Mouse (Mus musculus) lung, embryonic 15.5 days (tissue): ENCODE measurements around the gene Ripply3. TPM values are rescaled to one million over a fixed set of nuclear protein-coding genes. Genes with fewer than 3 reads are reported as not detected.
"Not testable (repeated sequence)": the region's sequence is repeated elsewhere in the genome, so short reads cannot be mapped to it uniquely, and the experiment has no call there.

Experiments used
- ATAC-seq: fragments of 200-750 bp; cut with Nextera tagmentation; 2 replicates; pipeline ENCODE4 v1.8.0; 2017; ENCODE audit warnings: moderate number of reproducible peaks, borderline replicate concordance; ENCODE audit not compliant: low FRiP score, low TSS enrichment; ENCODE audit errors: extremely low read depth
- H3K27ac ChIP-seq: fragments of 300-500 bp; sonication (generic); 2 replicates; pipeline ENCODE4 v1.5.1; 2015; ENCODE audit warnings: moderate library complexity, mild to moderate bottlenecking, inconsistent platforms
- H3K27me3 ChIP-seq: fragments of 300-500 bp; sonication (generic); 2 replicates; pipeline ENCODE4 v1.6.1; 2015; ENCODE audit warnings: inconsistent platforms
- H3K36me3 ChIP-seq: fragments of 300-500 bp; sonication (generic); 2 replicates; pipeline ENCODE4 v1.6.1; 2015; ENCODE audit warnings: inconsistent platforms
- H3K4me1 ChIP-seq: fragments of 300-500 bp; sonication (generic); 2 replicates; pipeline ENCODE4 v1.6.1; 2015; ENCODE audit warnings: inconsistent platforms
- H3K4me2 ChIP-seq: fragments of 300-500 bp; sonication (generic); 2 replicates; pipeline ENCODE4 v1.6.1; 2015; ENCODE audit warnings: inconsistent platforms, mild to moderate bottlenecking, moderate library complexity
- H3K4me3 ChIP-seq: fragments of 300-500 bp; sonication (generic); 2 replicates; pipeline ENCODE4 v1.5.1; 2015; ENCODE audit warnings: mild to moderate bottlenecking, inconsistent platforms
- H3K9ac ChIP-seq: fragments of 300-500 bp; sonication (generic); 2 replicates; pipeline ENCODE4 v1.6.1; 2015; ENCODE audit warnings: inconsistent platforms
- H3K9me3 ChIP-seq: fragments of 300-500 bp; sonication (generic); 2 replicates; pipeline ENCODE4 v1.6.1; 2016; ENCODE audit warnings: inconsistent platforms
- WGBS: fragments of 180-500 bp; shearing (Covaris S2); methylation state at CpG from one replicate; pipeline ENCODE4 v1.1.7; 2015; 5-methylcytosine and 5-hydroxymethylcytosine counted together
- polyA plus RNA-seq: library from polyadenylated mRNA; unstranded; fragments of >200 nt; fragmentation: Nextera tagmentation; extraction: Ambion mirVana; gene quantifications from 2 replicates; pipeline ENCODE4 v1.2.1, GENCODE M21; 2015

Gene Ripply3
- polyA plus RNA-seq, 1 experiment from 2014 or later: 26.5 TPM

DNA sequence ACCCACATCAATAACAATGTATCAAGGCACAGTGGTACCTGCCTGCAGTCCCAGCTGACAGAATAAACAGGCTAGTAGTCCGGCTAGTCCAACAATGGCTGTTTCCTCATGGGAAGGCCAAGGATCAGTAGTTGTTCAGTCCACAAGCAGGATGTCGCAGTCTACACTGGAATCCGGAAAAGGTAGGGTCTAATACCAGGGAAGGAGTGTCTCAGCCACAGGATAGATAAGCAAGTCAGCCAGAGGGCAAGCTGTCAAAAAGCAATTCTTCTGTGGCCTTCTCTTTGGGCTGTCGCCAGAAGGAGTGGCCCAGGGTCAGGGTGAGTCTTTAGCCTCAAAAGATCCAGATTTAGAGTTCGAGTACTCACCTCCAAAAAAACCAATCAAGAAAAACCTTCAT is 10.5 kb upstream of the Ripply3 start:
- Histone ChIP-seq H3K36me3 (no peaks in the 10 kb centered on the region), H3K4me3 (no peak overlapping the region), H3K4me2 (no peak overlapping the region), H3K9me3 (no peaks in the 10 kb centered on the region), H3K27ac (peak overlapping the region; percentile 7; the same call in 1 of the 2 replicates), H3K9ac (no peak overlapping the region), H3K4me1 (peaks cover 5% of the 10 kb centered on the region; the same call in 1 of the 2 replicates), H3K27me3 (no peaks in the 10 kb centered on the region)
- ATAC-seq: no peak
- 47% methylated on average over 5 of the region's 5 CpGs for WGBS

GRCm38 (mm10) chr16:94320223-94320622 is 8.0 kb upstream of the Ripply3 start:
- Histone ChIP-seq H3K9ac (no peak overlapping the region), H3K4me1 (no peaks in the 10 kb centered on the region), H3K27ac (no peak overlapping the region), H3K9me3 (no peaks in the 10 kb centered on the region), H3K36me3 (no peaks in the 10 kb centered on the region), H3K4me2 (no peak overlapping the region), H3K27me3 (0 out of 2 replicates have a peak, but pooled peaks cover 3% of the 10 kb centered on the region), H3K4me3 (no peak overlapping the region)
- 74% methylated on average over 5 of the region's 5 CpGs for WGBS
- no peak for ATAC-seq

GRCm38 (mm10) chr16:94323681-94324080 is 4.5 kb upstream of the Ripply3 start:
- ATAC-seq: no peak
- H3K27ac ChIP-seq: 0 out of 2 replicates have a peak overlapping the region, but pooled peaks have one; percentile 3
- WGBS: 48% methylated on average over 5 of the region's 5 CpGs
- H3K36me3 ChIP-seq: no peaks in the 10 kb centered on the region
- no peak overlapping the region for H3K4me2 ChIP-seq
- H3K9ac ChIP-seq: no peak overlapping the region
- peaks cover 10% of the 10 kb centered on the region for H3K4me1 ChIP-seq
- H3K27me3 ChIP-seq: peaks cover 22% of the 10 kb centered on the region
- no peak overlapping the region for H3K4me3 ChIP-seq
- H3K9me3 ChIP-seq: no peaks in the 10 kb centered on the region

DNA sequence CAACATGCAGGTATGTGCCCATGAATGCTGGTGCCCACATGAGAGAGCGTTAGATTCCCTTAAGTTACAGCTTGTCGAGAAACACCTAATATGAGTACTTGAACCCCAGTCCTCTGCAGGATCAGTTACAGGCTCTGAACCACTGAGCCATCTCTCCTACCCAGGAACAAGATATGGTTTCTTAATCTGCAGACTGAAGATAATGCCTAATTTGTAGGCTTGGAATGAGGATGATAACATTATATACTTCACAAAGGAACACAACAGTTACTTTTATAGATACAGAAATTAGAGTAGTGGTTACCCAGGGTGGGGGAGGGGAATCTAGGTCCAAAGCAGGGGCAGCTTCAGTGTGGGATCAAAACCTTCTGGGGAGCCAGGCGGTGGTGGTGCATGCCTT is 2.2 kb upstream of the Ripply3 start:
- Histone ChIP-seq H3K27me3 (peaks cover 32% of the 10 kb centered on the region), H3K4me3 (no peak overlapping the region), H3K27ac (no peak overlapping the region), H3K9me3 (no peaks in the 10 kb centered on the region), H3K4me1 (peaks cover 20% of the 10 kb centered on the region), H3K4me2 (no peak overlapping the region), H3K36me3 (no peaks in the 10 kb centered on the region), H3K9ac (no peak overlapping the region)
- ATAC-seq: no peak
- WGBS: 89% methylated on average over 3 of the region's 3 CpGs

GRCm38 (mm10) chr16:94328881-94329867 is 954 bp downstream of the Ripply3 start:
- Histone ChIP-seq H3K27ac (peak overlapping the region; percentile 55; the same call in 1 of the 2 replicates), H3K9me3 (no peaks in the 10 kb centered on the region), H3K27me3 (peaks cover 32% of the 10 kb centered on the region), H3K9ac (peak overlapping the region; percentile 59), H3K4me2 (peak overlapping the region; percentile 92), H3K4me1 (peaks cover 20% of the 10 kb centered on the region), H3K4me3 (peak overlapping the region; percentile 55), H3K36me3 (no peaks in the 10 kb centered on the region)
- WGBS: 10% methylated on average over 25 of the region's 25 CpGs
- no peak for ATAC-seq

- 81% methylated on average over 5 of the region's 5 CpGs for WGBS
- Histone ChIP-seq H3K27me3 (peaks cover 30% of the 10 kb centered on the region), H3K4me2 (no peak overlapping the region), H3K27ac (no peak overlapping the region), H3K4me1 (peaks cover 20% of the 10 kb centered on the region), H3K4me3 (no peak overlapping the region), H3K9ac (no peak overlapping the region), H3K9me3 (no peaks in the 10 kb centered on the region), H3K36me3 (no peaks in the 10 kb centered on the region)
- ATAC-seq: no peak
These were observed 2.2 kb downstream of the Ripply3 start for GRCm38 (mm10) chr16:94330429-94330828.

DNA sequence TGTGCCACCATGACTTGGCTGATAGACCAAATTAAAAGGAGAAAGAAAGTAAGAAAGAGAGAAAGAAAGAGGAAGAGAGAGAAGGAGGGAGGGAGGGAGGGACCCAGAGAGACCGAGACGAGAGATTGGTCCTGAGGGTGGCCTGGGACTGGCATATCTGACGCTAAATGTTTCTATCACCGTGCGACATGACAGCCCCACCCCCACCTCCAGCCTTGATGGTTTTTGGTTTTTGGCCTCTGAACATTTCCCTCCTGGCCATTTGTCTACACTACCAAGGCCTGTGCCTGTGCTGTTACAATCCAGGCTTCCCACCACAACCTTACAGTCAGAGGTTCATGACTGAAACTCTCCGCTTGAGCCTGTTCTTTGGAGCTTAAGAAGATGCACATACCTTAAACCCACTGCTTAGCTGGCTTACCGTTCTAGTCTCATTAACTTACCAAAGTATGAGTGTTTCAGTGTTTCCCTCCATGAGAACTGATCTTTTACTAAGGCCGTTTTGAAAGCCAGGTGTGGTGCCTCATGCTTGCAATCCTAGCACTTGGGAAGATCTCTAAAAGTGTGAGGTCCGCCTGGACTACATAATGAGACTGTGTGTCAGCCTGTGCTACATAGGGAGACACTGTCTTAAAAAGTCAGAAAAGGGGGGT is 3.1 kb downstream of the Ripply3 start:
- H3K4me3 ChIP-seq: no peak overlapping the region
- H3K27ac ChIP-seq: no peak overlapping the region
- H3K4me2 ChIP-seq: no peak overlapping the region
- no peak for ATAC-seq
- H3K9me3 ChIP-seq: no peaks in the 10 kb centered on the region
- 73% methylated on average over 9 of the region's 9 CpGs for WGBS
- H3K4me1 ChIP-seq: peaks cover 20% of the 10 kb centered on the region
- no peak overlapping the region for H3K9ac ChIP-seq
- no peaks in the 10 kb centered on the region for H3K36me3 ChIP-seq
- H3K27me3 ChIP-seq: peaks cover 30% of the 10 kb centered on the region

- H3K27ac ChIP-seq: no peak overlapping the region
- WGBS: 64% methylated on average over 5 of the region's 5 CpGs
- ATAC-seq: no peak; the same call in 1 of the 2 replicates
These were observed 3.6 kb downstream of the Ripply3 start for GRCm38 (mm10) chr16:94331886-94332252.

GRCm38 (mm10) chr16:94335656-94336055 is 7.4 kb downstream of the Ripply3 start:
- no peak overlapping the region for H3K4me2 ChIP-seq
- 28% methylated on average over 5 of the region's 5 CpGs for WGBS
- no peak overlapping the region for H3K27ac ChIP-seq
- ATAC-seq: no peak
- no peaks in the 10 kb centered on the region for H3K4me1 ChIP-seq
- H3K4me3 ChIP-seq: no peak overlapping the region
- H3K27me3 ChIP-seq: no peaks in the 10 kb centered on the region
- H3K9me3 ChIP-seq: no peaks in the 10 kb centered on the region
- H3K36me3 ChIP-seq: no peaks in the 10 kb centered on the region
- no peak overlapping the region for H3K9ac ChIP-seq

More at GRCm38 (mm10) chr16:94331886-94332252, 3.6 kb downstream of the Ripply3 start:
- H3K36me3 ChIP-seq: no peaks in the 10 kb centered on the region
- no peaks in the 10 kb centered on the region for H3K9me3 ChIP-seq
- peaks cover 20% of the 10 kb centered on the region for H3K4me1 ChIP-seq
- no peak overlapping the region for H3K4me3 ChIP-seq
- H3K27me3 ChIP-seq: peaks cover 27% of the 10 kb centered on the region
- H3K4me2 ChIP-seq: no peak overlapping the region
- H3K9ac ChIP-seq: no peak overlapping the region

DNA sequence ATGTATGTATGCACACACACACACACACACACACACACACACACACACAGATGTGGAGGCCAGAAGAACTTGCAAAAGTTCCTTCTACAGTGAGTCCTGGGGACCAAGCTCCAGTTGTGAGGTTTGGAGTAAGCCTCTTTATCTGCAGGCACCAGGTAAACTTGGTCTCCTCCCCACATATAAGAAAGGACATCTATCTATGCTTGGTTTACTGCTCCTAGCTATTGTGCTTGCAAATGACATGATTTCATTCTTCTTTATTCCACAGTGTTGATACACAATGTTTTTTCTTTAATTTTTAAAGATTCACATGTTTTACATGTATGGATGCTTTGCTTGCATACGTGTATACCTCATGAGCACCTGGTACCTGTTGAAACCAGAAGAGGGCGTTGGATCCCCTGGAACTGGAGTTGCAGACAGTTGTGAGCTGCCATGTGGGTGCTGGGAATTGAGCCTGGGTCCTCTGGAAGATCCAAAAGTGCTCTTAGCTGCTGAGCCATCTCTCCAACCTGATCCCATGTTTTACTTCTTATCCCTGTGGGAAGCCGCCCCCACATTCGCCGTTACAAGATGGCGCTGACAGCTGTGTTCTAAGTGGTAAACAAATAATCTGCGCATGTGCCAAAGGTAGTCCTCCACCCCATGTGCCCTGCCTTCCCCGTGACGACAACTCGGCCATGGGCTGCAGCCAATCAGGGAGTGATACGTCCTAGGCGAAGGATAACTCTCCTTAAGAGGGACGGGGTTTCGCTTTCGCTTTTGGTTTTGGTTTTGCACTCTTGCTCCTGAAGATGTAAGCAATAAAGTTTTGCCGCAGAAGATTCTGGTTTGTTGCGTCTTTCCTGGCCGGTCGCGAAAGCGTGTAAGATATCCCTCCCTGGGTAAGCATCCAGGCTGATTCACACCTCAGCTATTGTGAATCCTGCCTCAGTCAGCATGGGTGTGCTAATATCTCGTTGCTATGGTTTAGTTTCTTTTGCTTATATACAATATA is 11.2 kb downstream of the Ripply3 start:
- ATAC-seq, H3K9me3 ChIP-seq, H3K4me3 ChIP-seq, H3K9ac ChIP-seq, H3K27ac ChIP-seq, H3K27me3 ChIP-seq, H3K4me1 ChIP-seq, H3K36me3 ChIP-seq, H3K4me2 ChIP-seq: not testable (repeated sequence)
- 88% methylated on average over 22 of the region's 22 CpGs for WGBS

GRCm38 (mm10) chr16:94345733-94346132 is 17.5 kb downstream of the Ripply3 start:
- no peaks in the 10 kb centered on the region for H3K9me3 ChIP-seq
- no peaks in the 10 kb centered on the region for H3K4me1 ChIP-seq
- H3K27me3 ChIP-seq: no peaks in the 10 kb centered on the region
- H3K4me3 ChIP-seq: no peak overlapping the region
- H3K9ac ChIP-seq: no peak overlapping the region
- no peak overlapping the region for H3K4me2 ChIP-seq
- H3K27ac ChIP-seq: no peak overlapping the region
- no peak for ATAC-seq
- WGBS: 71% methylated on average over 1 of the region's 1 CpGs
- no peaks in the 10 kb centered on the region for H3K36me3 ChIP-seq
